Mouse (Mus musculus): ENCODE measurements around the gene Actbl2. TPM values are rescaled to one million over a fixed set of nuclear protein-coding genes. Genes with fewer than 3 reads are reported as not detected.

The Actbl2 gene
- total and polyA plus RNA-seq, 3 experiments = not detected

GRCm38 (mm10) chr13:111234573-111234972, 20.2 kb upstream of the Actbl2 start:
- no peak for DNase-seq (ENCODE audit: extremely low read depth)
- TF ChIP-seq USF2 (conservative IDR thresholded peaks at IDR 0.05; ENCODE audit: low read depth, low read length) (no peak), MAX (IDR thresholded peaks at IDR 0.05; ENCODE audit: low read length) (no peak), E2F4 (IDR thresholded peaks at IDR 0.05; ENCODE audit: insufficient replicate concordance, low read depth, low read length) (no peak), TCF12 (IDR thresholded peaks at IDR 0.05; ENCODE audit: low read depth, low read length) (no peak), SMC3 (IDR thresholded peaks at IDR 0.05; ENCODE audit: low read depth, low read length) (no peak), CTCF (conservative IDR thresholded peaks at IDR 0.05 in 1 of 2, IDR thresholded peaks at IDR 0.05 in 1 of 2; ENCODE audit: low read depth in 2 of 2, low read length in 2 of 2) (no peak), RAD21 (IDR thresholded peaks at IDR 0.05; ENCODE audit: low read depth, low read length) (no peak), ZMIZ1 (IDR thresholded peaks at IDR 0.05; ENCODE audit: low read depth, low read length) (no peak), ZNF384 (IDR thresholded peaks at IDR 0.05; ENCODE audit: low read depth, low read length) (no peak), MEF2A (IDR thresholded peaks at IDR 0.05; ENCODE audit: borderline replicate concordance, low read depth, low read length) (no peak), TBP (conservative IDR thresholded peaks at IDR 0.05; ENCODE audit: low read depth, low read length) (no peak), POLR2A (IDR thresholded peaks at IDR 0.05; ENCODE audit: low read depth, low read length) (no peak), PAX5 (IDR thresholded peaks at IDR 0.05; ENCODE audit: low read length) (no peak), JUND (conservative IDR thresholded peaks at IDR 0.05; ENCODE audit: low read depth, low read length) (no peak), MAFK (IDR thresholded peaks at IDR 0.05; ENCODE audit: insufficient replicate concordance, low read length) (no peak), POLR2AphosphoS2 (IDR thresholded peaks at IDR 0.05; ENCODE audit: low read depth, low read length) (no peak), ETS1 (conservative IDR thresholded peaks at IDR 0.05; ENCODE audit: low read depth, low read length) (no peak), GABPA (IDR thresholded peaks at IDR 0.05; ENCODE audit: insufficient replicate concordance, low read depth, low read length) (no peak), EP300 (IDR thresholded peaks at IDR 0.05; ENCODE audit: low read length) (no peak)
- no peak overlapping the region for H3K27ac ChIP-seq (ENCODE audit: insufficient read depth, low read depth)

GRCm38 (mm10) chr13:111235719-111236166, 19.1 kb upstream of the Actbl2 start:
- no peak for DNase-seq (ENCODE audit: extremely low read depth)
- Histone ChIP-seq H3K4me2 (ENCODE audit: insufficient read depth, low read depth, poor library complexity, severe bottlenecking) (no peak overlapping the region), H3K27me3 (replicated peaks) (no peaks in the 10 kb centered on the region), H3K36me3 (replicated peaks in 1 of 2; ENCODE audit: control insufficient read depth in 1 of 2, insufficient read depth in 1 of 2, low read length in 1 of 2) (no peaks in the 10 kb centered on the region), H3K9me3 (replicated peaks; ENCODE audit: low read length) (peaks cover 5% of the 10 kb centered on the region), H3K27ac (ENCODE audit: insufficient read depth, low read depth) (no peak overlapping the region), H3K79me2 (replicated peaks; ENCODE audit: control insufficient read depth, extremely low read depth, insufficient read depth, poor library complexity, severe bottlenecking) (no peaks in the 10 kb centered on the region), H3K4me3 (replicated peaks in 1 of 3; ENCODE audit: low read depth in 2 of 3, low read length in 2 of 3, poor library complexity in 1 of 3) (no peak overlapping the region), H3K9ac (ENCODE audit: insufficient read depth, low read depth) (no peak overlapping the region), H3K4me1 (ENCODE audit: control insufficient read depth in 1 of 2, insufficient read depth in 2 of 2) (peaks cover 11 to 17% of the 10 kb centered on the region in 2 experiments; a peak in 3 of 4 replicates)
- dilution Hi-C loops (cut with MboI; ENCODE audit: extremely low pct_ligation_motif_present, extremely low pct_unique_long_range_greater_than_20kb, low sequenced_read_pairs) = no loop called here
- in situ Hi-C loops (cut with MboI; ENCODE audit: low pct_ligation_motif_present, low pct_unique_long_range_greater_than_20kb, low sequenced_read_pairs) = loop anchor here (10.0 to 25.0 kb wide), 3 partner anchors 177 to 841 kb away; partner anchors contain the start of gene Plk2
- TF ChIP-seq BHLHE40 (IDR thresholded peaks at IDR 0.05; ENCODE audit: low read depth, low read length) = no peak
- TF ChIP-seq ZMIZ1 (IDR thresholded peaks at IDR 0.05; ENCODE audit: low read depth, low read length) = no peak
- TF ChIP-seq SIN3A (IDR thresholded peaks at IDR 0.05; ENCODE audit: low read length) = no peak
- no peak for TF ChIP-seq IRF4 (IDR thresholded peaks at IDR 0.05; ENCODE audit: low read depth, low read length)
- no peak for TF ChIP-seq KAT2A (IDR thresholded peaks at IDR 0.05; ENCODE audit: insufficient replicate concordance, low read length)
- no peak for TF ChIP-seq POLR2AphosphoS2 (IDR thresholded peaks at IDR 0.05; ENCODE audit: low read depth, low read length)
- no peak for TF ChIP-seq ZC3H11A (IDR thresholded peaks at IDR 0.05; ENCODE audit: low read depth, low read length)
- no peak for TF ChIP-seq MEF2A (IDR thresholded peaks at IDR 0.05; ENCODE audit: borderline replicate concordance, low read depth, low read length)
- TF ChIP-seq MYC (IDR thresholded peaks at IDR 0.05; ENCODE audit: low read depth, low read length) = no peak
- TF ChIP-seq MAFK (IDR thresholded peaks at IDR 0.05; ENCODE audit: insufficient replicate concordance, low read length) = no peak
- no peak for TF ChIP-seq UBTF (IDR thresholded peaks at IDR 0.05; ENCODE audit: low read depth, low read length)
- TF ChIP-seq ELF1 (IDR thresholded peaks at IDR 0.05; ENCODE audit: low read depth, low read length) = no peak
- TF ChIP-seq JUND (conservative IDR thresholded peaks at IDR 0.05; ENCODE audit: low read depth, low read length) = no peak

More at GRCm38 (mm10) chr13:111234573-111234972, 20.2 kb upstream of the Actbl2 start:
- Histone ChIP-seq H3K4me1 (ENCODE audit: control insufficient read depth in 1 of 2, insufficient read depth in 2 of 2) (peaks cover 11 to 17% of the 10 kb centered on the region in 2 experiments; a peak in 3 of 4 replicates), H3K27me3 (replicated peaks) (no peaks in the 10 kb centered on the region), H3K79me2 (replicated peaks; ENCODE audit: control insufficient read depth, extremely low read depth, insufficient read depth, poor library complexity, severe bottlenecking) (no peaks in the 10 kb centered on the region), H3K36me3 (replicated peaks in 1 of 2; ENCODE audit: control insufficient read depth in 1 of 2, insufficient read depth in 1 of 2, low read length in 1 of 2) (no peaks in the 10 kb centered on the region), H3K4me3 (replicated peaks in 1 of 3; ENCODE audit: low read depth in 2 of 3, low read length in 2 of 3, poor library complexity in 1 of 3) (no peak overlapping the region), H3K9me3 (replicated peaks; ENCODE audit: low read length) (no peaks in the 10 kb centered on the region), H3K9ac (ENCODE audit: insufficient read depth, low read depth) (no peak overlapping the region), H3K4me2 (ENCODE audit: insufficient read depth, low read depth, poor library complexity, severe bottlenecking) (no peak overlapping the region)
- in situ Hi-C loops (cut with MboI; ENCODE audit: low pct_ligation_motif_present, low pct_unique_long_range_greater_than_20kb, low sequenced_read_pairs) = loop anchor here (10.0 to 25.0 kb wide), 3 partner anchors 178 to 840 kb away; partner anchors contain the start of gene Plk2
- dilution Hi-C loops (cut with MboI; ENCODE audit: extremely low pct_ligation_motif_present, extremely low pct_unique_long_range_greater_than_20kb, low sequenced_read_pairs) = no loop called here

Measured in CH12.LX (cell line).